Comparison of ENCODE assay signal across 9 mouse cellular contexts in genomic region chr1:136260635-136261238, GRCm38 (mm10). TPM values are rescaled to one million over a fixed set of nuclear protein-coding genes. Genes with fewer than 3 reads are reported as not detected.
DNase-seq lines count a peak whose midpoint lies in the region; ATAC-seq and TF ChIP-seq lines count a peak whose summit lies in the region.
"Had no signal": no experiment of that assay in that cellular context is flagged by ENCODE, and none has a peak within 500 bp of the region (broad histone marks: within the 10 kb centered on the region; RNA-seq: fewer than 3 reads in every experiment).

Gene Gpr25, minus strand, starts transcription at chr1:136260873.

- no peaks in the 10 kb centered on the region for H3K9me3 ChIP-seq in heart, embryonic 15.5 days (replicated peaks)
- H3K9me3 ChIP-seq in ES-Bruce4 (replicated peaks; ENCODE audit: control insufficient read depth, insufficient read depth, low read length, poor library complexity, severe bottlenecking) = no peaks in the 10 kb centered on the region
- H3K9me3 ChIP-seq in forebrain, embryonic 13.5 days (replicated peaks) = no peaks in the 10 kb centered on the region
- H3K9me3 ChIP-seq in liver, embryonic 16.5 days (replicated peaks; ENCODE audit: control insufficient read depth, low read length) = no peaks in the 10 kb centered on the region

- peaks cover 71% of the 10 kb centered on the region for H3K27me3 ChIP-seq in heart, embryonic 15.5 days
- H3K27me3 ChIP-seq in ES-Bruce4 (ENCODE audit: control insufficient read depth, insufficient read depth, low read length, poor library complexity, severe bottlenecking) = peaks cover 10% of the 10 kb centered on the region
- peaks cover 66% of the 10 kb centered on the region for H3K27me3 ChIP-seq in forebrain, embryonic 13.5 days
- H3K27me3 ChIP-seq in liver, embryonic 16.5 days (ENCODE audit: control insufficient read depth, insufficient read depth, low read depth, low read length) = peaks cover 58% of the 10 kb centered on the region

- H3K4me2 ChIP-seq in heart, embryonic 15.5 days = peak within 1 kb of the TSS; percentile 97
- peak within 1 kb of the TSS; percentile 93 for H3K4me2 ChIP-seq in forebrain, embryonic 13.5 days
- H3K4me2 ChIP-seq in liver, embryonic 16.5 days (ENCODE audit: low read depth, low read length) = peak within 1 kb of the TSS; percentile 63

- H3K36me3 ChIP-seq in heart, embryonic 15.5 days = no peaks in the 10 kb centered on the region
- H3K36me3 ChIP-seq in ES-Bruce4 (ENCODE audit: control insufficient read depth, insufficient read depth, low read length, poor library complexity, severe bottlenecking) = no peaks in the 10 kb centered on the region
- H3K36me3 ChIP-seq in forebrain, embryonic 13.5 days (ENCODE audit: poor library complexity, severe bottlenecking) = no peaks in the 10 kb centered on the region
- no peaks in the 10 kb centered on the region for H3K36me3 ChIP-seq in liver, embryonic 16.5 days (ENCODE audit: control insufficient read depth, insufficient read depth)

- peak within 1 kb of the TSS; percentile 58 for H3K9ac ChIP-seq in heart, embryonic 15.5 days
- peak within 1 kb of the TSS; percentile 61 for H3K9ac ChIP-seq in ES-Bruce4 (ENCODE audit: low read depth, poor library complexity, severe bottlenecking)
- H3K9ac ChIP-seq in forebrain, embryonic 13.5 days = peak within 1 kb of the TSS; percentile 74
- H3K9ac ChIP-seq in liver, embryonic 16.5 days (ENCODE audit: low read depth, low read length) = no peak within 1 kb of the TSS

- H3K4me1 ChIP-seq in heart, embryonic 15.5 days (replicated peaks) = peaks cover 19% of the 10 kb centered on the region
- H3K4me1 ChIP-seq in ES-Bruce4 (ENCODE audit: control insufficient read depth, insufficient read depth, low read length) = no peaks in the 10 kb centered on the region
- peaks cover 17% of the 10 kb centered on the region for H3K4me1 ChIP-seq in forebrain, embryonic 13.5 days
- H3K4me1 ChIP-seq in liver, embryonic 16.5 days (ENCODE audit: control insufficient read depth, low read depth, low read length) = peaks cover 3% of the 10 kb centered on the region

- H3K27ac ChIP-seq in heart, embryonic 15.5 days = no peak within 1 kb of the TSS; the same call in 1 of the 2 replicates
- H3K27ac ChIP-seq in ES-Bruce4 (ENCODE audit: insufficient read depth, low read length) = no peak within 1 kb of the TSS
- H3K27ac ChIP-seq in forebrain, embryonic 13.5 days = no peak within 1 kb of the TSS
- no peak within 1 kb of the TSS for H3K27ac ChIP-seq in liver, embryonic 16.5 days (ENCODE audit: low read length)

- no peak for TF ChIP-seq CTCF in ES-Bruce4 (IDR thresholded peaks at IDR 0.05; ENCODE audit: low read depth, low read length)

- TF ChIP-seq POLR2A in ES-Bruce4 (IDR thresholded peaks at IDR 0.05; ENCODE audit: insufficient read depth, low read length) = no peak

- no peak; the same call in 1 of the 2 replicates for ATAC-seq in heart, embryonic 15.5 days (replicated peaks; ENCODE audit: insufficient number of reproducible peaks, insufficient read depth, low FRiP score, low read depth)
- ATAC-seq in forebrain, embryonic 13.5 days = peak; percentile 44
- ATAC-seq in liver, embryonic 16.5 days (ENCODE audit: low read depth) = peak; percentile 11; the same call in 1 of the 2 replicates
- no peak for ATAC-seq in megakaryocyte-erythroid progenitor cell, adult 5-6 weeks (replicated peaks; ENCODE audit: low FRiP score, low TSS enrichment, poor library complexity, severe bottlenecking)

- H3K4me3 ChIP-seq in heart, embryonic 15.5 days = peak within 1 kb of the TSS; percentile 61
- H3K4me3 ChIP-seq in ES-Bruce4 (ENCODE audit: low read depth, low read length) = peak within 1 kb of the TSS; percentile 38
- peak within 1 kb of the TSS; percentile 58 for H3K4me3 ChIP-seq in forebrain, embryonic 13.5 days
- H3K4me3 ChIP-seq in liver, embryonic 16.5 days (ENCODE audit: low read depth, low read length) = peak within 1 kb of the TSS; percentile 47

- 9% methylated on average over 28 of the region's 28 CpGs for WGBS in heart, embryonic 15.5 days
- 8% methylated on average over 28 of the region's 28 CpGs for WGBS in forebrain, embryonic 13.5 days
- 13% methylated on average over 25 of the region's 28 CpGs for WGBS in liver, embryonic 16.5 days (ENCODE audit: insufficient replicate concordance)

- no peak for TF ChIP-seq EP300 in ES-Bruce4 (IDR thresholded peaks at IDR 0.05; ENCODE audit: insufficient read depth, low read depth, low read length)

- no peak for DNase-seq in heart, postnatal 14 days
- DNase-seq in urinary bladder, postnatal 10 days (ENCODE audit: low spot score) = no peak
- no peak for DNase-seq in cerebellum, adult 11-12 months

- intact Hi-C loops in heart, postnatal 14 days (cut with DNase I) = no loop called here

RNA-seq across cellular contexts. Expression of gene Gpr25, which starts in this region (rescaled TPM):
- polyA plus RNA-seq in heart, embryonic 15.5 days (2015; fragmentation: Nextera tagmentation; extraction: Ambion mirVana) = 0.15 and 0.34 TPM in 2 replicates
- total RNA-seq in heart, postnatal 14 days (2021) = not detected
- polyA plus RNA-seq in ES-Bruce4 (2011; ENCODE audit: insufficient read depth, insufficient read length, low read depth, missing spikeins) = not detected in 2 replicates
- polyA plus RNA-seq in forebrain, embryonic 13.5 days (2015; fragmentation: Nextera tagmentation; extraction: Ambion mirVana) = not detected in 2 replicates
- not detected in 2 replicates for polyA plus RNA-seq in liver, embryonic 16.5 days (2015; fragmentation: Nextera tagmentation; extraction: Ambion mirVana)
- not detected in 2 replicates for total RNA-seq in megakaryocyte-erythroid progenitor cell, adult 5-6 weeks (2014; fragmentation: Nextera tagmentation)
- total RNA-seq in megakaryocyte-erythroid progenitor cell, adult 5-6 weeks (2017) = not detected in 2 replicates
- total RNA-seq: hematopoietic stem cell, adult 5-6 weeks had no signal

Comparison
In these comparisons a context has a peak if more than half of its experiments do, and no peak if none do; other contexts are left out.
1. Peak in ATAC-seq, H3K4me3 ChIP-seq, H3K9ac ChIP-seq and H3K4me2 ChIP-seq in forebrain, embryonic 13.5 days; RNA of the gene not detected or under 1 TPM.
2. Peak in ATAC-seq, H3K4me3 ChIP-seq and H3K4me2 ChIP-seq in liver, embryonic 16.5 days; RNA of the gene not detected or under 1 TPM.